Mouse (Mus musculus) stomach, postnatal 0 days (tissue): Measurements from ENCODE around the gene Spint2.
A peak's percentile ranks its signal among the peaks of the same experiment; 100 is the strongest.

Experiments
- CTCF ChIP-seq: IDR thresholded peaks from 2 replicates; pipeline ENCODE4 v1.5.1; 2016; ENCODE audit warnings: antibody characterized with exemption, low read depth, mild to moderate bottlenecking, moderate library complexity
- EP300 ChIP-seq: optimal IDR thresholded peaks from 2 replicates; pipeline ENCODE3; 2016; ENCODE audit warnings: antibody characterized with exemption

DNA sequence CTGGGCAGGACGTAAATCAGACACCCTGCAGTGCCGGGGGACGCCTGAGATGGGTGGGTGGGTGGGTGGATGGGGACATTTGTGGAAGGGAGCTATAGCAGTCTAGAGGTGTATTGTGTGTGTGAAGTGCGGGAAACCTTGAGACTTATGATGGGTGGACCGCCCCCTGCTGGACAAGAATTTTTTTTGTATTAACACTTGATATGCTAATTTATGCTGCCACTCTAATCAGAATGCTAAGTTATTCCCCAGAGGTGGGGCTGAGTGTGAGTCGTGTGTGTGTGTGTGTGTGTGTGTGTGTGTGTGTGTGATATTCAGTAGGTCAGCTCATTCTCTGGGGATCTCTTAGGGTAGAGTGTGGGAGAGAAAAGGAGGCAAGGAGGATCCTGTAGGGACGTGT, 24.9 kb upstream of the Spint2 start:
- TF ChIP-seq CTCF (peak; percentile 66), EP300 (no peak)
